Mouse (Mus musculus) hindbrain, embryonic 10.5 days (tissue): Measurements from ENCODE around the gene Gadd45g. TPM values are rescaled to one million over a fixed set of nuclear protein-coding genes. Genes with fewer than 3 reads are reported as not detected.
"Not testable (repeated sequence)": the region's sequence is repeated elsewhere in the genome, so short reads cannot be mapped to it uniquely, and the experiment has no call there.

Experiments
- DNase-seq: peaks from one replicate; pipeline ENCODE4 v3.0.0-alpha.2; 2017; ENCODE audit warnings: low spot score
- H3K27ac ChIP-seq: fragments of 300-500 bp; sonication (generic); 2 replicates; pipeline ENCODE4 v1.5.1; 2016; ENCODE audit warnings: mild to moderate bottlenecking, moderate library complexity
- H3K27me3 ChIP-seq: fragments of 300-500 bp; sonication (generic); 2 replicates; pipeline ENCODE4 v1.6.1; 2016; ENCODE audit warnings: mild to moderate bottlenecking; ENCODE audit not compliant: poor library complexity, insufficient read depth, severe bottlenecking
- H3K36me3 ChIP-seq: fragments of 300-500 bp; sonication (generic); 2 replicates; pipeline ENCODE4 v1.6.1; 2016; ENCODE audit warnings: mild to moderate bottlenecking, moderate library complexity
- H3K4me1 ChIP-seq: fragments of 300-500 bp; sonication (generic); replicated peaks from 2 replicates; pipeline ENCODE4 v1.6.1; 2016; ENCODE audit warnings: mild to moderate bottlenecking
- H3K4me3 ChIP-seq: fragments of 300-500 bp; sonication (generic); 2 replicates; pipeline ENCODE4 v1.5.1; 2016; ENCODE audit warnings: mild to moderate bottlenecking, moderate library complexity
- H3K9me3 ChIP-seq: fragments of 300-500 bp; sonication (generic); 2 replicates; pipeline ENCODE4 v1.6.1; 2016; ENCODE audit warnings: mild to moderate bottlenecking, moderate library complexity
- WGBS: fragments of 180-500 bp; shearing (Covaris S2); methylation state at CpG from one replicate; pipeline ENCODE4 v1.1.7; 2016; 5-methylcytosine and 5-hydroxymethylcytosine counted together
- polyA plus RNA-seq: library from polyadenylated mRNA; unstranded; fragments of >200 nt; fragmentation: Nextera tagmentation; extraction: Ambion mirVana; gene quantifications from 2 replicates; pipeline ENCODE4 v1.2.1, GENCODE M21; 2016

Gadd45g gene
- polyA plus RNA-seq, 1 experiment from 2014 or later = 214 TPM

DNA sequence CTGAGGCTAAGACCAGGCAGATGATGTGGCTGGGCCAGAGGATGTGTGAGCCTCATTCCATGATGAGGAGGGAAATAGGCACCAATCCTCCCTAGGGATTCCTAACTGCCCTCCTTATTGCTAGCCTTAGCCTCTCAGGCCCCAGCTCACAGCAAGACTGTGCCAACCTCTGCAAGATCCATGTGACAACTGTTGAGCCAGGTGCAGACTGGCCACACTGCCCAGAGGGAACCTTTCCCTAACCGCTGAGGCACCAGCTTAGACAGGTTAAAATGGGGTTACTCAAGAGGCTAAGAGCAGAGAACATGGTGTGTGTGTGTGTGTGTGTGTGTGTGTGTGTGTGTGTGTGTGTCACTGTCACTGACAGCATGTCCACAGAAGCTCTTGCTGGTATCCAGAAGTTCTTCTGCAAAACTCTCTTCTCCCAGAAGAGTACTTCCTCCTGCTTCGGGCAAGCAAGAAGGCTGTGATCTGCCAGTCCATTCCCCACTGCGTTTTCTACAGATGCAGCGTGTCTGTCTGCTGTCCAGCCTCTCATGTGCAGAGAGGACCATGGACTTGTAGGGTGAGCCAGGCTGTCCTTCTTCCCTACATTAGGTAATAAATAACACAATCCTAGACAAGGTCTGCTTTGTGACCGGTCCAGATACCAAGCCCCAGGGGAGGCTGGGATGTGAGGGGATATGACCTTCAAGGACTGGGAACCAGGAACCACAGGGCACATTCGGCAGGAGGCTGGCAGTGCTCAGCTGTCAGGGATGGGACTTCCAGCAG is 28.1 kb upstream of the Gadd45g start:
- WGBS = 80% methylated on average over 6 of the region's 6 CpGs
- DNase-seq = no peak
- H3K9me3 ChIP-seq = 0 out of 2 replicates have a peak, but pooled peaks cover 7% of the 10 kb centered on the region
- H3K36me3 ChIP-seq = no peaks in the 10 kb centered on the region
- no peak overlapping the region for H3K4me3 ChIP-seq
- no peak overlapping the region for H3K27ac ChIP-seq
- peaks cover 14% of the 10 kb centered on the region for H3K4me1 ChIP-seq
- no peaks in the 10 kb centered on the region for H3K27me3 ChIP-seq

DNA sequence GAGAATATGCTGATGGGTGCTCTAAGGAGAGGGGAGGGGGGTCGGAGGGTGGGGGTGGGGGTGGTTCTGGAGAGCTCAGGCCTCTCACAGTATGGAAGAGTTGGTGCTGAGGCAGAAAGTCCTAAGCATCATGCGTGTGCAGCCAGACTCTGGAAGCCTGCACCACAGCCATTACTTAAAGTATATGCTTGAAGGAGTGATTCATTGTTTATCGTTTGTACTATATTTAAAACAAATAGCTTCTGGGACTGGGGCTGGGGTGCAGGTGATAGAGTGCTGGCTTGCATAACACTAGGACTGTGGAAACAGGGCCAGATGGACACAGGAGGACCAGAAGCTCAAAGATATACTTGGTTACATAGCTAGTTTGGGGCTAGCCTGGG is 27.5 kb upstream of the Gadd45g start:
- peaks cover 16% of the 10 kb centered on the region for H3K4me1 ChIP-seq
- WGBS = 76% methylated on average over 3 of the region's 3 CpGs
- H3K9me3 ChIP-seq = 0 out of 2 replicates have a peak, but pooled peaks cover 7% of the 10 kb centered on the region
- H3K27me3 ChIP-seq = no peaks in the 10 kb centered on the region
- no peak overlapping the region for H3K4me3 ChIP-seq
- H3K36me3 ChIP-seq = no peaks in the 10 kb centered on the region
- no peak overlapping the region for H3K27ac ChIP-seq
- DNase-seq = no peak

DNA sequence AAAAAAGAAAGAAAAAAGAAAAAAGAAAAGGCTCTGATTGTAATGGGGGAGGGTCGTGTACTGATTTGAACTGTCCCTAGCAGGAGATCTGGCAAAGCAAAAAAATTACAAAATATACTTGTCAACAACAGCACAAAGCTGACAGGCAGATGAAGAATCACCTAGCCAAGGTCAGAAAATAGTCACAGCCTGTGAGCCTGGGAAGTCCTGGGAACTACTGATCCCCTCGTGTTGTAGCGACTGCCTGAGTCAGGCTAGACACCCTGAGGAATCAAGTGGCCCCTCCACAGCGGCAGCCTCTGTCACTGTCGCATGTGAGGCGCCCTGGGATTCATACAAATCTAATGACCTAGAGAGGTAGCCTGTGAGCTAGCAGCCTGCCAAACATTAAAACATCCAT is 27.1 kb upstream of the Gadd45g start:
- Histone ChIP-seq H3K36me3 (no peaks in the 10 kb centered on the region), H3K27ac (no peak overlapping the region), H3K4me3 (no peak overlapping the region), H3K9me3 (0 out of 2 replicates have a peak, but pooled peaks cover 7% of the 10 kb centered on the region), H3K4me1 (peaks cover 16% of the 10 kb centered on the region), H3K27me3 (no peaks in the 10 kb centered on the region)
- no peak for DNase-seq
- WGBS = 76% methylated on average over 6 of the region's 6 CpGs

- Histone ChIP-seq H3K4me1 (peaks cover 14% of the 10 kb centered on the region), H3K9me3 (0 out of 2 replicates have a peak, but pooled peaks cover 7% of the 10 kb centered on the region), H3K27me3 (no peaks in the 10 kb centered on the region), H3K27ac (no peak overlapping the region), H3K36me3 (no peaks in the 10 kb centered on the region), H3K4me3 (no peak overlapping the region)
- no peak for DNase-seq
- WGBS = 63% methylated on average over 3 of the region's 3 CpGs
Observed at GRCm38 (mm10) chr13:51821988-51822387, 24.5 kb upstream of the Gadd45g start.

GRCm38 (mm10) chr13:51823822-51824495 is 22.5 kb upstream of the Gadd45g start:
- Histone ChIP-seq H3K27ac (no peak overlapping the region), H3K36me3 (no peaks in the 10 kb centered on the region), H3K4me1 (peaks cover 14% of the 10 kb centered on the region), H3K27me3 (no peaks in the 10 kb centered on the region), H3K9me3 (0 out of 2 replicates have a peak, but pooled peaks cover 7% of the 10 kb centered on the region), H3K4me3 (no peak overlapping the region)
- WGBS = 47% methylated on average over 8 of the region's 8 CpGs
- DNase-seq = no peak

DNA sequence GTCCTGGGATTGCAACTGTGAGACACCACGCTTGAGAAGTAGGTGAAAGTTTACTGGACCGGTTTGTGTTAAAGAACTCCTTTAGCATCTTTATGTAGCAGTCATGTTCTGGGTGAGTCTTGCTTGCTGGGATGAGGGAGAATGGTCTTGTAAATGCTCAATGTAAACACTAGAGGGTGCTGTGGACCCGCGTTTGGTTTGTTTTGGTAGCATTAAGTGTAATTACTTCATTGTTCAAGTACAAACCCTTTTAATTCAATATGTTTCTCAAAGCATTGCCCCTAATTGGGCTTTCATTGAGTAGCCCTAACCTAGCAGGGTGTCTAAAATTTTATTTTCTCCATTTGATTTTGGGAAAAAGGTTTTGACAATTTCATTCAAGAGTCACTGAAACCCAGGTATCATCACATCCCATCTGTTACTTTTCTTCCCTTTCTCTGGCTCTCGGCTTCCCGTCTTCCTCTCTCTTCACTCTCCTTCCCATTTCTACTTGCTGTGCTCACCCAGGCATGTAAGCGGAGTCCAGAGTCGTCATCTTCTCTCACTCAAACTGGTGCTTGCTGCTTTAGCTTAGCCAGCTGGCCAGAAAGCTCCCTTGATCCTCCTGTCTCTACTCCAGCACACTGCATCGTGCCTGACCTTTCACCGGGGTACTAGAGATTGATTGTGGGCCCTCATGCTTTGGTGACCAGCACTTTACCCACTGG is 15.6 kb upstream of the Gadd45g start:
- Histone ChIP-seq H3K4me1 (peaks cover 24% of the 10 kb centered on the region), H3K36me3 (no peaks in the 10 kb centered on the region), H3K27ac (no peak overlapping the region), H3K27me3 (peaks cover 12% of the 10 kb centered on the region), H3K4me3 (no peak overlapping the region), H3K9me3 (no peaks in the 10 kb centered on the region)
- no peak for DNase-seq
- 30% methylated on average over 10 of the region's 10 CpGs for WGBS

DNA sequence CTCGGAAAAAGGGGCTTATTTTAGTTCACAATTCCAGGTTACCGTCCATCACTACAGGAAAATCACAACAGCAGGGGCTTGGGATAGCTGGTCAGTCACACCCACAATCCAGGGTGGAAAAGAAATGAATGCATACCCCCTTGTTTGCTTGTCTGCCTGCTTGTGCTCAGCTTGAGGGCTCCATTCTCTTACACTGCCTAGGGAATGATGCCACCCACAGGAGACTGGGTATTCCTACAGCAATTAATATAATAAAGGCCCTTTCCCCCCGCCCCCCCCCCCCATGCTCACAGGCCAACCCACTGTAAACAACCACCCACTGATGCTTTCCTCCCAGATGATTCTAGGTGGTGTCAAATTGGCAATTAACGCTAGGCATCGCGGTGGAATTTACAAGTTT is 14.0 kb upstream of the Gadd45g start:
- Histone ChIP-seq H3K27ac (no peak overlapping the region), H3K4me3 (no peak overlapping the region), H3K36me3 (no peaks in the 10 kb centered on the region), H3K9me3 (no peaks in the 10 kb centered on the region), H3K4me1 (peaks cover 32% of the 10 kb centered on the region), H3K27me3 (peaks cover 23% of the 10 kb centered on the region)
- no peak for DNase-seq
- 87% methylated on average over 6 of the region's 6 CpGs for WGBS

- 43% methylated on average over 2 of the region's 2 CpGs for WGBS
- H3K36me3 ChIP-seq = no peaks in the 10 kb centered on the region
- DNase-seq = peak; percentile 56
- H3K27ac ChIP-seq = no peak overlapping the region; the same call in 1 of the 2 replicates
- no peak overlapping the region for H3K4me3 ChIP-seq
- no peaks in the 10 kb centered on the region for H3K9me3 ChIP-seq
- H3K4me1 ChIP-seq = peaks cover 32% of the 10 kb centered on the region
- H3K27me3 ChIP-seq = peaks cover 33% of the 10 kb centered on the region
Observed at GRCm38 (mm10) chr13:51833611-51834010, 12.9 kb upstream of the Gadd45g start.

DNA sequence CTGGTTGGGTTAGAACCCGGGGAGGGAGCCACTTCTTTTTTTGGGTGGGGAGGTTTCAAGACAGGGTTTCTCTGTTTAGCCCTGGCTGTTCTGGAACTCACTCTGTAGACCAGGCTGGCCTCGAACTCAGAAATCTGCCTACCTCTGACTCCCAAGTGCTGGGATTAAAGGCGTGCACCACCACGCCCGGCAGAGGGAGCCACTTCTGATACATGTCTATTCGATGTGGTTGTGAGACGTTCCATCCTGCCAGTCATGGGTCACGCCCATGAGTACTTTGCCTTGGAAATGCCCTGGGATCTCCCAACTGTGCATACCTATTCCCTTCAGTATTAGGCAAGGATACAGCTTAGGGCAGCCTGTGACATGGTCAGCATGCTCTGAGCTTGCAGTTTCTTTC is 12.5 kb upstream of the Gadd45g start:
- Histone ChIP-seq H3K27me3 (peaks cover 37% of the 10 kb centered on the region), H3K4me1 (peaks cover 32% of the 10 kb centered on the region)
- H3K36me3 ChIP-seq, H3K4me3 ChIP-seq, H3K9me3 ChIP-seq, H3K27ac ChIP-seq, DNase-seq: not testable (repeated sequence)
- WGBS = 70% methylated on average over 8 of the region's 8 CpGs

GRCm38 (mm10) chr13:51834520-51834919 is 12.0 kb upstream of the Gadd45g start:
- Histone ChIP-seq H3K4me1 (peaks cover 32% of the 10 kb centered on the region), H3K36me3 (no peaks in the 10 kb centered on the region), H3K9me3 (no peaks in the 10 kb centered on the region), H3K27me3 (peaks cover 42% of the 10 kb centered on the region), H3K4me3 (no peak overlapping the region), H3K27ac (no peak overlapping the region)
- DNase-seq = no peak
- 73% methylated on average over 2 of the region's 2 CpGs for WGBS

GRCm38 (mm10) chr13:51835208-51835607 is 11.3 kb upstream of the Gadd45g start:
- WGBS = 86% methylated on average over 4 of the region's 4 CpGs
- H3K9me3 ChIP-seq, DNase-seq, H3K27ac ChIP-seq, H3K36me3 ChIP-seq, H3K4me3 ChIP-seq: not testable (repeated sequence)
- Histone ChIP-seq H3K27me3 (peaks cover 47% of the 10 kb centered on the region), H3K4me1 (peaks cover 32% of the 10 kb centered on the region)

GRCm38 (mm10) chr13:51837402-51837801 is 9.1 kb upstream of the Gadd45g start:
- H3K36me3 ChIP-seq = no peaks in the 10 kb centered on the region
- no peak overlapping the region for H3K27ac ChIP-seq
- H3K9me3 ChIP-seq = no peaks in the 10 kb centered on the region
- 55% methylated on average over 5 of the region's 5 CpGs for WGBS
- H3K4me3 ChIP-seq = no peak overlapping the region
- no peak for DNase-seq
- H3K4me1 ChIP-seq = peaks cover 44% of the 10 kb centered on the region
- peaks cover 62% of the 10 kb centered on the region for H3K27me3 ChIP-seq
